Mouse (Mus musculus) thymus, postnatal 36 days (tissue): ENCODE measurements around the gene Ankrd63.
A peak's percentile ranks its signal among the peaks of the same experiment; 100 is the strongest.
"Not testable (repeated sequence)": the region's sequence is repeated elsewhere in the genome, so short reads cannot be mapped to it uniquely, and the experiment has no call there.

ENCODE experiments used
- DNase-seq, 2 experiments: peaks; one replicate each; pipeline ENCODE4 v3.0.0; 2022; ENCODE audit warnings: mixed read lengths in 2 of 2

The Ankrd63 gene

GRCm38 (mm10) chr2:118659998-118660452 is 43.7 kb downstream of the Ankrd63 start:
- DNase-seq, result peak; percentile 36 to 41

GRCm38 (mm10) chr2:118659493-118659892 is 44.3 kb downstream of the Ankrd63 start:
- DNase-seq, result no peak

- no peak for DNase-seq
Observed at GRCm38 (mm10) chr2:118659077-118659476, 44.7 kb downstream of the Ankrd63 start.

- peak in 1 of 2 experiments; percentile 53 for DNase-seq
Observed at GRCm38 (mm10) chr2:118658457-118658856, 45.3 kb downstream of the Ankrd63 start.

GRCm38 (mm10) chr2:118656688-118657281 is 47.0 kb downstream of the Ankrd63 start:
- DNase-seq, result no peak

GRCm38 (mm10) chr2:118650697-118651096 is 53.1 kb downstream of the Ankrd63 start:
- DNase-seq, result not testable (repeated sequence)
